Mouse (Mus musculus): ENCODE measurements around the gene Spata18.

GRCm38 (mm10) chr5:73641058-73641457, 10.1 kb upstream of the Spata18 start:
- TF ChIP-seq CTCF (IDR thresholded peaks at IDR 0.05; ENCODE audit: extremely low read depth, insufficient read depth, insufficient read length, insufficient replicate concordance), result no peak
- TF ChIP-seq POLR2A (IDR thresholded peaks at IDR 0.05; ENCODE audit: low read depth, low read length), result no peak

Data from spleen, adult 2 months (tissue).